Mouse (Mus musculus) heart, postnatal 0 days (tissue): Measurements from ENCODE around the gene Olfr1359.
"Not testable (repeated sequence)": the region's sequence is repeated elsewhere in the genome, so short reads cannot be mapped to it uniquely, and the experiment has no call there.

Experiments used
- CTCF ChIP-seq: IDR thresholded peaks from 2 replicates; pipeline ENCODE4 v1.5.1; 2016; ENCODE audit warnings: antibody characterized with exemption, control low read depth, low read depth
- EP300 ChIP-seq: IDR thresholded peaks from 2 replicates; pipeline ENCODE4 v1.6.1; 2016; ENCODE audit warnings: antibody characterized with exemption, low read depth

DNA sequence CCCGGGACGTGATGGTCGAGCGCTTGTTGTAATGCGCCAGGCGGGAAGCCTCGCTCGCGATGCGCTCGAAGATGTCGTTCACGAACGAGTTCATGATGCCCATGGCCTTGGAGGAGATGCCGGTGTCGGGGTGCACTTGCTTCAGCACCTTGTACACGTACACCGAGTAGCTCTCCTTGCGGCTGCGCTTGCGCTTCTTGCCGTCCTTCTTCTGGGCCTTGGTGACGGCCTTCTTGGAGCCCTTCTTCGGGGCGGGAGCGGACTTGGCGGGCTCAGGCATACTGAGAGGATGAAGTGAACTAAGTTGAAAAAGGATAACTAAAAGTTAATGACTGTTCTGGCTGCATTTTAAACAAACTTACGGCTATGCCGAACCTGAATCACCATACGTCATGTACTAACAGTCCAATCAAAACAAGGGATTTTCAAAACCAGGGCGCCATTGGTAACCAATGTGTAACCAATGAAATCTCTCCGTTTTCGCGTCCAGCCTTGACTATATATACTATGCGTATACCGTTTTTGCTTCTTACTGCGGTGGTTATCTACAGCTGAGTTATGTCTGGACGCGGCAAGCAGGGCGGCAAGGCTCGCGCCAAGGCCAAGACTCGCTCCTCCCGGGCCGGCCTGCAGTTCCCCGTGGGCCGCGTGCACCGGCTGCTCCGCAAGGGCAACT lies 18.1 kb downstream of the Olfr1359 start, which contains the start of the genes Hist1h2bl and Hist1h2ai:
- TF ChIP-seq EP300, result peak; percentile 54; the same call in 1 of the 2 replicates
- not testable (repeated sequence) for TF ChIP-seq CTCF
